Mouse (Mus musculus) heart, embryonic 10.5 days (tissue): ENCODE results near the gene Otol1. TPM values are rescaled to one million over a fixed set of nuclear protein-coding genes. Genes with fewer than 3 reads are reported as not detected.

Experiments used
- polyA plus RNA-seq: library from polyadenylated mRNA; unstranded; fragments of >200 nt; fragmentation: Nextera tagmentation; extraction: Ambion mirVana; gene quantifications from 2 replicates; pipeline ENCODE4 v1.2.1, GENCODE M21; 2016

Gene Otol1
- polyA plus RNA-seq, 1 experiment from 2014 or later, result not detected

Other genes with a start within 250 kb of the Otol1 start
- gene Sptssb, start 147.7 kb upstream of the Otol1 start, polyA plus RNA-seq, result 0.23 and 1.6 TPM in 2 replicates